16 mouse cellular contexts compared by ENCODE assay signal in genomic region chr4:119921022-119921717, GRCm38 (mm10).
DNase-seq lines count a peak whose midpoint lies in the region; ATAC-seq and TF ChIP-seq lines count a peak whose summit lies in the region.
"Had no signal": no experiment of that assay in that cellular context is flagged by ENCODE, and none has a peak within 500 bp of the region (broad histone marks: within the 10 kb centered on the region; RNA-seq: fewer than 3 reads in every experiment).

No protein-coding gene starts in this region.

- no peaks in the 10 kb centered on the region for H3K36me3 ChIP-seq in heart, postnatal 0 days (replicated peaks; ENCODE audit: control insufficient read depth, insufficient read depth, low read length)
- H3K36me3 ChIP-seq in heart, embryonic 11.5 days (ENCODE audit: control insufficient read depth, insufficient read depth, low read length): no peaks in the 10 kb centered on the region
- H3K36me3 ChIP-seq: embryonic facial prominence, embryonic 12.5 days; forebrain, embryonic 15.5 days; G1E; heart, embryonic 10.5 days; hindbrain, embryonic 15.5 days; limb, embryonic 12.5 days; midbrain, embryonic 12.5 days had no signal

- no peak for DNase-seq in heart, postnatal 0 days (ENCODE audit: low spot score)
- DNase-seq in retina, embryonic 14.5 days (ENCODE audit: low spot score): peak; percentile 18
- DNase-seq in retina, postnatal 1 day: no peak
- peak; percentile 59 for DNase-seq in brain, adult 2 months (ENCODE audit: low read depth, low spot score)
- peak; percentile 52 for DNase-seq in thymus, postnatal 25 days
- DNase-seq in right cerebral cortex, postnatal 14 days: no peak
- DNase-seq in adrenal gland, postnatal 36 days: no peak
- DNase-seq: cerebellum, adult 8-10 months had no signal

- peaks cover 3% of the 10 kb centered on the region for H3K9me3 ChIP-seq in heart, postnatal 0 days (replicated peaks; ENCODE audit: control insufficient read depth, low read length)
- peaks cover 10% of the 10 kb centered on the region; the same call in 1 of the 2 replicates for H3K9me3 ChIP-seq in heart, embryonic 11.5 days (replicated peaks; ENCODE audit: control insufficient read depth, low read length)
- H3K9me3 ChIP-seq: forebrain, embryonic 15.5 days; hindbrain, embryonic 15.5 days had no signal

- ATAC-seq in heart, postnatal 0 days (ENCODE audit: insufficient read depth, low read depth): no peak
- ATAC-seq in heart, embryonic 11.5 days (replicated peaks; ENCODE audit: insufficient number of reproducible peaks, low FRiP score, low TSS enrichment): no peak
- ATAC-seq: forebrain, embryonic 15.5 days had no signal

- H3K4me3 ChIP-seq in heart, postnatal 0 days (ENCODE audit: low read depth, low read length): no peak overlapping the region
- H3K4me3 ChIP-seq in heart, embryonic 11.5 days (ENCODE audit: low read depth, low read length): no peak overlapping the region
- H3K4me3 ChIP-seq: embryonic facial prominence, embryonic 12.5 days; forebrain, embryonic 15.5 days; heart, embryonic 10.5 days; hindbrain, embryonic 15.5 days; limb, embryonic 12.5 days; midbrain, embryonic 12.5 days had no signal

- no peaks in the 10 kb centered on the region for H3K4me1 ChIP-seq in heart, postnatal 0 days (ENCODE audit: control insufficient read depth, insufficient read depth)
- no peaks in the 10 kb centered on the region for H3K4me1 ChIP-seq in heart, embryonic 11.5 days (ENCODE audit: control insufficient read depth, insufficient read depth, low read length)
- H3K4me1 ChIP-seq: embryonic facial prominence, embryonic 12.5 days; heart, embryonic 10.5 days; limb, embryonic 12.5 days had no signal

- H3K4me2 ChIP-seq in heart, postnatal 0 days (ENCODE audit: low read depth, low read length): no peak overlapping the region
- no peak overlapping the region for H3K4me2 ChIP-seq in heart, embryonic 11.5 days
- H3K4me2 ChIP-seq: embryonic facial prominence, embryonic 12.5 days; forebrain, embryonic 15.5 days; hindbrain, embryonic 15.5 days; limb, embryonic 12.5 days; midbrain, embryonic 12.5 days had no signal

- TF ChIP-seq CTCF in heart, postnatal 0 days (IDR thresholded peaks at IDR 0.05; ENCODE audit: low read depth): peak; percentile 41

- no peak overlapping the region for H3K27ac ChIP-seq in heart, postnatal 0 days (ENCODE audit: low read depth)
- no peak overlapping the region for H3K27ac ChIP-seq in heart, embryonic 11.5 days (ENCODE audit: low read depth, low read length)
- H3K27ac ChIP-seq: embryonic facial prominence, embryonic 12.5 days; forebrain, embryonic 15.5 days; heart, embryonic 10.5 days; hindbrain, embryonic 15.5 days; limb, embryonic 12.5 days had no signal

- TF ChIP-seq EP300 in heart, postnatal 0 days (IDR thresholded peaks at IDR 0.05; ENCODE audit: low read depth): no peak

- WGBS in heart, postnatal 0 days: 79% methylated on average over 12 of the region's 12 CpGs
- 80% methylated on average over 12 of the region's 12 CpGs for WGBS in heart, embryonic 11.5 days (ENCODE audit: insufficient replicate concordance)

- no peak overlapping the region for H3K9ac ChIP-seq in heart, postnatal 0 days (replicated peaks; ENCODE audit: low read depth, low read length)
- no peak overlapping the region for H3K9ac ChIP-seq in heart, embryonic 11.5 days (ENCODE audit: low read depth, low read length)
- H3K9ac ChIP-seq: embryonic facial prominence, embryonic 12.5 days; forebrain, embryonic 15.5 days; hindbrain, embryonic 15.5 days; limb, embryonic 12.5 days; midbrain, embryonic 12.5 days had no signal

- no peaks in the 10 kb centered on the region for H3K27me3 ChIP-seq in heart, postnatal 0 days (ENCODE audit: control insufficient read depth, insufficient read depth, low read length)
- no peaks in the 10 kb centered on the region for H3K27me3 ChIP-seq in heart, embryonic 11.5 days (ENCODE audit: control insufficient read depth, insufficient read depth, low read length)
- H3K27me3 ChIP-seq: embryonic facial prominence, embryonic 12.5 days; forebrain, embryonic 15.5 days; hindbrain, embryonic 15.5 days; limb, embryonic 12.5 days; midbrain, embryonic 12.5 days had no signal

Comparison
In these comparisons a context has a peak if more than half of its experiments do, and no peak if none do; other contexts are left out.
1. DNase-seq: peak in retina, embryonic 14.5 days (single experiment), brain, adult 2 months (single experiment) and thymus, postnatal 25 days (single experiment); none in heart, postnatal 0 days (single experiment), retina, postnatal 1 day (single experiment), right cerebral cortex, postnatal 14 days (single experiment) and adrenal gland, postnatal 36 days (0 of 2).